Mouse (Mus musculus) embryonic facial prominence, embryonic 11.5 days (tissue): Measurements from ENCODE around the gene Gucy1b1. TPM values are rescaled to one million over a fixed set of nuclear protein-coding genes. Genes with fewer than 3 reads are reported as not detected.

ENCODE experiments used
- ATAC-seq: fragments of 200-750 bp; cut with Nextera tagmentation; replicated peaks from 2 replicates; pipeline ENCODE4 v1.8.0; 2017; ENCODE audit warnings: low read depth; ENCODE audit not compliant: insufficient number of reproducible peaks, low FRiP score, low TSS enrichment
- DNase-seq: peaks from one replicate; pipeline ENCODE4 v3.0.0-alpha.2; 2015; ENCODE audit warnings: low spot score
- H3K27ac ChIP-seq: fragments of 300-500 bp; sonication (generic); replicated peaks from 2 replicates; pipeline ENCODE4 v1.5.1; 2014; ENCODE audit warnings: mild to moderate bottlenecking, low read depth, low read length, control low read depth
- H3K27me3 ChIP-seq: fragments of 300-500 bp; sonication (generic); 2 replicates; pipeline ENCODE4 v1.6.1; 2014; ENCODE audit warnings: mild to moderate bottlenecking, low read length, moderate library complexity, mixed read lengths; ENCODE audit not compliant: control insufficient read depth, insufficient read depth
- H3K36me3 ChIP-seq: fragments of 300-500 bp; sonication (generic); replicated peaks from 2 replicates; pipeline ENCODE4 v1.6.1; 2014; ENCODE audit warnings: low read depth, mild to moderate bottlenecking, low read length, moderate library complexity, mixed read lengths; ENCODE audit not compliant: control insufficient read depth, insufficient read depth
- H3K4me1 ChIP-seq: fragments of 300-500 bp; sonication (generic); 2 replicates; pipeline ENCODE4 v1.6.1; 2014; ENCODE audit warnings: low read length, mixed read lengths; ENCODE audit not compliant: control insufficient read depth, insufficient read depth
- H3K4me2 ChIP-seq: fragments of 300-500 bp; sonication (generic); 2 replicates; pipeline ENCODE4 v1.6.1; 2014; ENCODE audit warnings: low read depth, mild to moderate bottlenecking, control low read depth, low read length, moderate library complexity
- H3K4me3 ChIP-seq: fragments of 300-500 bp; sonication (generic); 2 replicates; pipeline ENCODE4 v1.5.1; 2014; ENCODE audit warnings: low read depth, low read length, control low read depth
- H3K9ac ChIP-seq: fragments of 300-500 bp; sonication (generic); replicated peaks from 2 replicates; pipeline ENCODE4 v1.6.1; 2014; ENCODE audit warnings: mild to moderate bottlenecking, control low read depth, low read length
- H3K9me3 ChIP-seq: fragments of 300-500 bp; sonication (generic); replicated peaks from 2 replicates; pipeline ENCODE4 v1.6.1; 2016; ENCODE audit warnings: mild to moderate bottlenecking, low read length, inconsistent platforms, mixed read lengths; ENCODE audit not compliant: control insufficient read depth
- WGBS: fragments of 180-500 bp; shearing (Covaris S2); extraction: QIAGEN DNeasy Blood & Tissue Kit; methylation state at CpG from one replicate; pipeline ENCODE4 v1.1.7; 2014; 5-methylcytosine and 5-hydroxymethylcytosine counted together
- polyA plus RNA-seq: library from polyadenylated mRNA; unstranded; fragments of >200 nt; fragmentation: Nextera tagmentation; extraction: Ambion mirVana; gene quantifications from 2 replicates; pipeline ENCODE4 v1.2.1, GENCODE M21; 2014

Gucy1b1 gene
- polyA plus RNA-seq, 1 experiment from 2014 or later = 8.1 TPM

DNA sequence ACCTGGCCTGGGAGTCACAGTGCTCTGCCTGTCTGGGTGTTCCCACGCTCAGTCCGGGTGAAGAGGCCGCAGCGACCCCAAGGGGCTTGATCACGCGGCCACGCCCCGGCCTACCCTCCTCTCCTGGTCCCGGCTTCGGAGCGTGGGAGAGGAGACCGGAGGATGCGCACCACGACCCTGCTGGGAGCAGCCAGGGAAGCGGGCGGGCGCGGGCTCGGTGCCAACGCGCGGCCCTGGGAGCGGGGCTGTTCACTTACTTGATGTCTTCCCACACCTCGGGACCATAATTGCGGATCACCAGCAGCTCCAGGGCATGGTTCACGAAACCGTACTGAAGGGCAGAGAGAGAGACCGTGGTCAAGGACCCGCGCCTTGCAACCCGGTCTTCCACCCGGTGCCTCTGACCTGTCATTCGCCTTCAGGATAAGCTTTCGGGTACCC lies 728 bp downstream of the Gucy1b1 start:
- no peaks in the 10 kb centered on the region for H3K9me3 ChIP-seq
- no peaks in the 10 kb centered on the region for H3K36me3 ChIP-seq
- WGBS = 0% methylated on average over 34 of the region's 34 CpGs
- DNase-seq = peak; percentile 40
- no peak overlapping the region for H3K27ac ChIP-seq
- peak; percentile 54 for ATAC-seq
- H3K4me3 ChIP-seq = peak overlapping the region; percentile 38
- H3K9ac ChIP-seq = peak overlapping the region; percentile 22; the same call in 1 of the 2 replicates
- H3K4me2 ChIP-seq = peak overlapping the region; percentile 83
- peaks cover 4% of the 10 kb centered on the region; the same call in 1 of the 2 replicates for H3K27me3 ChIP-seq
- H3K4me1 ChIP-seq = no peaks in the 10 kb centered on the region

DNA sequence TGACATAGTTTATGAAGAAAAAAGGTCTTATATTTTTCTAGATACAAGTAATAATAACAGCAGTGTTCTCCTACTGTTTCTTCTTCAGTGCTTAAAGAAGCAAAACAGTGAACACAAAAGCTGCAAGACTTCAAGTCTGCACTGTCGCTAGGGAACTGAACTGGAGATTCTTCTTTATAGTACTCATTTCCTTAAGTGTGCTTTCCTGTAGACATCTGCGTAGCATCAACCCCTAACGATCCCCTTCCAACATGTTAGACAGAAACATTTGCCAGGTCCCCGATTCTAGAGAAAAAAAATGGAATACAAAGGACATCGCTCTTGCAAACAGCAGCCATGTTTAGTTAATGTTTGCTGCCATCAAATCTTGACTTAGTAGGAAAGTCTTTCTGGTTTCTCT lies 6.7 kb downstream of the Gucy1b1 start:
- no peak overlapping the region for H3K4me2 ChIP-seq
- H3K4me3 ChIP-seq = no peak overlapping the region
- DNase-seq (no peak), ATAC-seq (no peak)
- H3K9me3 ChIP-seq = no peaks in the 10 kb centered on the region
- no peaks in the 10 kb centered on the region for H3K27me3 ChIP-seq
- no peaks in the 10 kb centered on the region for H3K4me1 ChIP-seq
- 80% methylated on average over 5 of the region's 5 CpGs for WGBS
- H3K9ac ChIP-seq = no peak overlapping the region
- no peaks in the 10 kb centered on the region for H3K36me3 ChIP-seq
- no peak overlapping the region for H3K27ac ChIP-seq

DNA sequence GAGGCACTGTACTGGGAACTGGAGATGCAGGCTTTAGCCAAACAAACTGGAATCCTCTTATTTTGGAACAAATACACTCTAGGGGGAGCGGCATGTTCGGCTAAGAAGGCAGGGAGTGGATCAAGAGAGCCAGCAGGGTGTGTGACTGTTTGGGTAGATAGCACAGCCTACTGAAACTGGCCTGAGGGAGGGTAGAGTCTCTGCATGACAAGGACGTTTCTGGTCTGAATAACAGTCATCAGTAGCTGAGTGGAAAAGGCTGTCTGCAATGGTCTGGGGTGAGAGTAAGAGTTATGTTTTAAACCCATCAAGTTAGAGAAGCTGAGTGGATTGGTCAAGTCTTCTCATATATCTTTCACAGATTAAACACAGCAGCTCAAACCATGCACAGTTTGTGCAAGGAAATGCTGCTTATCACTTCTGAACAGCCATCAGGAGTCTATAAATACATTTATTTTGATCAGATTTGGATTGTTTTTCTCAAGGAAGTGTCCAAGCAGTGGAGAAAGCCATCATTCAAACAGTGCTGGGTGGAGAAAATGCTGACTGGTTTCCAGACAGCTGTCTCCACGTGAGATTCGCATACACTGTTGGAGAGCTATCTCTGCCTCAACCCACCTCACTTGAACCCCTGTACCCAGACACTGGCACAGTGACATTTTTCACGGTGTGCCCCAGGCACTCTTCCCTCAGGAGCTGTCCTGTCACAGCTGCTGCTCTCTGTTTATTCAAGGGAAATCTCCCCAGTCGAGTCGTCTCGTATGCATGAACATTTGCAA lies 12.9 kb downstream of the Gucy1b1 start:
- Histone ChIP-seq H3K27me3 (no peaks in the 10 kb centered on the region), H3K4me1 (no peaks in the 10 kb centered on the region), H3K4me3 (no peak overlapping the region), H3K36me3 (no peaks in the 10 kb centered on the region), H3K9me3 (no peaks in the 10 kb centered on the region), H3K27ac (no peak overlapping the region), H3K4me2 (no peak overlapping the region), H3K9ac (no peak overlapping the region)
- no peak for DNase-seq
- ATAC-seq = no peak
- 39% methylated on average over 9 of the region's 9 CpGs for WGBS

DNA sequence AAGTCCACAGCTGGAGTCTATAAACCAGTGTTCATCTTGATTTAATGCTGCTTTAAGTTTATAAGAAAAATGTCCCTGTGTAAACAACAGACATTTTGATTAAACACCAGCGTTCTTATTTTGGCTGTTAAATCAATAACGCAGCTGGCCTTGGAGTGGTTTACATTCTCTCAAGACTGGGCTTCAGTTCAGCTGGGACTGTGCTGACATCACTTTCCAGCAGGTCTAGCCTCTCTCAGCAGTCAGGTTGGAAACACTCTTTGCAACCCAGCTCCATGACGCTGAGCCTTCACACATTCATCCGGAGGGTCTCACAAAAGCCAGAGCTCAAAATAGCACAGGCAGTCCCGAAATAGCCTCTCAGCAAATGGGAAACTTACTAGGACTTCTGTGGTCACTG lies 17.3 kb downstream of the Gucy1b1 start:
- Histone ChIP-seq H3K4me3 (no peak overlapping the region), H3K36me3 (no peaks in the 10 kb centered on the region), H3K9ac (no peak overlapping the region), H3K4me2 (no peak overlapping the region), H3K9me3 (no peaks in the 10 kb centered on the region), H3K27me3 (no peaks in the 10 kb centered on the region), H3K27ac (no peak overlapping the region), H3K4me1 (no peaks in the 10 kb centered on the region; the same call in 1 of the 2 replicates)
- no peak for DNase-seq
- no peak for ATAC-seq
- WGBS = 61% methylated on average over 5 of the region's 5 CpGs

DNA sequence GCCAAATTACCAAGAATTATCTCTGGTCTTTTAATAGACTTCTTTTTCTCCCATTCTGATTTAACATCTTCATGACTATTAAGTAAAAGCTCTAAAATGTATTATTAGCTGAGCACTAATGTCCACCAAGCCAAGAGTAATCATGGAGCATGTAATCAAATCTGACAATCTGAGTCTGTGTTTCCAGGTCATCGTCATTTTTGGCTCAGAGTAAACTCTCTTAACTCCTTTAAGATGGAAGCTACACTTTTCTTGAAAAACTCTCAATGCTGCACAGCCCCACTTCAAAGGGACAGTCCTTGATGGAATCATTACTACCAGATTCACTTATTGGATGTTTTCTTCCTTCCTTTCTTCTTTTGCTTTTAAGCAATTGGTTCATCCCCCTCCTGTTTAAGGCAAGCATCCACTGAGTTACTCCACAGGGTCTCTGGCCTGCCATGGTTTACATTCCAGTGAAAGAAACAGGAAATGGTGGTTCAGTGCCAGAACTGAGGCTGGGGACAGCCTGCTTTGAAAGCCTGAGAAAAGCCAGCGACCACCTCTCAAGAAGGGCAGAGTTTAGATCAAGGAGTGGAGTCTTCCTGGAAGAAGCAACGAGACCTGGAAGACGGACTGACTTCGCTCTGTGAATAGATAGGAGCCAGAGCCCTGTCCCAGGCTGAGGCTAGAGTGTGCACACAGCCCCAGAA lies 20.1 kb downstream of the Gucy1b1 start:
- no peak overlapping the region for H3K9ac ChIP-seq
- DNase-seq (peak; percentile 23), ATAC-seq (no peak)
- no peak overlapping the region for H3K4me3 ChIP-seq
- H3K9me3 ChIP-seq = no peaks in the 10 kb centered on the region
- H3K36me3 ChIP-seq = no peaks in the 10 kb centered on the region
- 55% methylated on average over 5 of the region's 5 CpGs for WGBS
- H3K4me1 ChIP-seq = no peaks in the 10 kb centered on the region; the same call in 1 of the 2 replicates
- no peak overlapping the region for H3K27ac ChIP-seq
- no peak overlapping the region for H3K4me2 ChIP-seq
- no peaks in the 10 kb centered on the region for H3K27me3 ChIP-seq

DNA sequence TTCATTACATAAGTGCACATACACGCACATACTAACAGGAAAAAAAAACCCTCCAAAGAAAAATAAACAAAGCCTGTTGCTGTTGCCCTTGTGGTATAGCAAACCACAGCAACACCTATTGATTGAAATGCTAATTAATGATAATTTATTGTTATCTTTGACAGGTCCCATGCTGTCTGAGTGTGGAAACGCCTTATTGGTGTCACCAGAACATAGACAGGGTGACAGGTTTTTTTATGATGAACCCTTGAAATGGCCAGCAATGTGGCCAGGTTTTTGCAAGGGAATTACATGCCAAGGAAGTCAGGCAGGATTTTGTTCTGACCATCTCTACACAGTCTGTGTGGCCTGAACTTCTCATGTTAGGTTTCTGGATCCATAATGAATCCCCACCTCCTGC lies 22.5 kb downstream of the Gucy1b1 start:
- no peaks in the 10 kb centered on the region for H3K36me3 ChIP-seq
- no peak overlapping the region for H3K4me2 ChIP-seq
- H3K9ac ChIP-seq = no peak overlapping the region
- H3K4me3 ChIP-seq = no peak overlapping the region
- DNase-seq (no peak), ATAC-seq (no peak)
- H3K9me3 ChIP-seq = no peaks in the 10 kb centered on the region
- no peaks in the 10 kb centered on the region for H3K27me3 ChIP-seq
- H3K27ac ChIP-seq = no peak overlapping the region
- 62% methylated on average over 2 of the region's 2 CpGs for WGBS
- H3K4me1 ChIP-seq = no peaks in the 10 kb centered on the region; the same call in 1 of the 2 replicates

DNA sequence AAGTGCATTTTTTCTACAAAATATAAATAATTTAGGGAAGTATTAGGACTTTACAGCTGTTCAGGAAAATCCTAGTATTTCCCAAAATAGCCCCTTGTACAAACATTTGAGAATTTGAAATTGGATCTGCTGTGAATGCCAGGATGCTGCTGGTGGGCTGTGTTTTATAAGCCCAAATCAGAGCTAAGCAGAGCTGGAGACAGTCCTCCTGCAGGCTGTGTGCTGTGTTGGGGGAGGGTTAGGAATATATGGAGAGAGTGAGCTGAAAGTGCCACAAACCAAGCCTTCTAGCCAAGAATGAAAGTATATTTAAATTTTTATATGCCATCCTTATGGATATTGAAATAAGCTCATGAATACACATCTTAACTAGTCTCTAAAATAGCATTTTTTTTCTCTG lies 23.0 kb downstream of the Gucy1b1 start:
- Histone ChIP-seq H3K4me2 (no peak overlapping the region), H3K9ac (no peak overlapping the region), H3K27ac (no peak overlapping the region), H3K4me3 (no peak overlapping the region), H3K9me3 (no peaks in the 10 kb centered on the region), H3K36me3 (no peaks in the 10 kb centered on the region), H3K27me3 (no peaks in the 10 kb centered on the region), H3K4me1 (no peaks in the 10 kb centered on the region; the same call in 1 of the 2 replicates)
- ATAC-seq (no peak), DNase-seq (peak; percentile 59)

DNA sequence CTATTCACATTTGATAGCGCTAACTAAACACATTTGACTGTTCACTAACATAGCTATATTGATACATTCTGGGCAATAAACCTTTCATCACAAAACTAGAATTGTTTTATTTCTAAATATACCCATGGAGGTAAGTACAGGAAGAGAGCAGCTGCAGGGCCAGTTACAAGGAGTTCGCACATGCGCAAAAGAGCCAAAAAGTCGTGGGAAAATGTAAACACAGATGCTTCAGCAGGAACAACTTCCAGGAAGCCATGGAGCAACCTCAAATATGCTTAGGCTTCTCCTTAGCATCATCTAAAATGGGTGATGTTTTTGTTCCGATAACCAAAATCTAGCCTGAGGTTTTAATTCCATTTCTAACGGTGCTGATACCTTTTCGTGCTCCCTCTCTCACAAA lies 25.8 kb downstream of the Gucy1b1 start:
- no peak for ATAC-seq
- H3K27me3 ChIP-seq = no peaks in the 10 kb centered on the region
- no peak overlapping the region for H3K4me2 ChIP-seq
- no peaks in the 10 kb centered on the region for H3K4me1 ChIP-seq
- H3K36me3 ChIP-seq = no peaks in the 10 kb centered on the region
- no peak overlapping the region for H3K9ac ChIP-seq
- H3K27ac ChIP-seq = no peak overlapping the region
- DNase-seq = no peak
- H3K9me3 ChIP-seq = no peaks in the 10 kb centered on the region
- 61% methylated on average over 7 of the region's 7 CpGs for WGBS
- H3K4me3 ChIP-seq = no peak overlapping the region
